Mouse (Mus musculus): ENCODE data around the gene Tpk1.

- TF ChIP-seq CTCF (IDR thresholded peaks at IDR 0.05; ENCODE audit: extremely low read depth, insufficient read depth, low read length) (no peak), POLR2A (IDR thresholded peaks at IDR 0.05; ENCODE audit: extremely low read depth, insufficient read depth, low read length) (no peak)
Measured at GRCm38 (mm10) chr6:43338804-43339203, 327.3 kb downstream of the Tpk1 start.

Data from cortical plate, adult 2 months (tissue).